Mouse (Mus musculus): ENCODE results near the gene 2810021J22Rik.

DNA sequence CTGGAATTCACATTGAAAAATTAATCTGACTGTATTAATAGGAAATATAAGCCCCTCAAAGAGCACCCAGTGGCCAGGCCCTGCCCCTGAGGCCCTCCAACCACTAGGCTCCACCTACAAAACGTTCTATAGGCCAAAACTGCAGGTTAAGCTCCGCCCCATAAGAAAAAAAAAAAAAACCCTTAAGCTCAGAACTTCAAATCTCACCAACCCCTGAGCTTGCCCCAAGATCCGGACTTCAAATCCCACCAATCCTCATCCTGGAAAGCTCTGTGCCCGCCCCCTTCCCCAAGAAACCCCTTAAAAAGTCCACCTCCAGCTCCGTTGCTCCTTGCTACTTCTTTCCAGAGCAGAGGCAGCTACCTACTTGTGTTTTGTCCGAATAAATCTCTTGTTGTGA lies 37.8 kb downstream of the 2810021J22Rik start:
- TF ChIP-seq CTCF (IDR thresholded peaks at IDR 0.05; ENCODE audit: extremely low read depth, insufficient read depth, low read length), result no peak
- no peak for TF ChIP-seq POLR2A (IDR thresholded peaks at IDR 0.05; ENCODE audit: extremely low read depth, insufficient read depth, low read length)

Measured in cortical plate, adult 2 months (tissue).